Mouse (Mus musculus) spleen, postnatal 14 days (tissue): ENCODE measurements at regions not wholly inside any gene's neighbourhood (a gene's known extent, or its start where the extent isn't known, plus 50 kb on each side); places are given as distances from the start of the nearest gene placed in this dataset.

Source experiments
- DNase-seq, 2 experiments: peaks; one replicate each; pipeline ENCODE4 v3.0.0; 2021 to 2022; ENCODE audit warnings: low spot score in 2 of 2

- DNase-seq = no peak
Measured at GRCm38 (mm10) chr5:96931576-96932152, 65.8 kb upstream of the Bmp2k start.

- no peak for DNase-seq
Measured at GRCm38 (mm10) chr5:96936239-96936638, 61.2 kb upstream of the Bmp2k start.

GRCm38 (mm10) chr5:96938718-96939117, 58.8 kb upstream of the Bmp2k start:
- no peak for DNase-seq

DNA sequence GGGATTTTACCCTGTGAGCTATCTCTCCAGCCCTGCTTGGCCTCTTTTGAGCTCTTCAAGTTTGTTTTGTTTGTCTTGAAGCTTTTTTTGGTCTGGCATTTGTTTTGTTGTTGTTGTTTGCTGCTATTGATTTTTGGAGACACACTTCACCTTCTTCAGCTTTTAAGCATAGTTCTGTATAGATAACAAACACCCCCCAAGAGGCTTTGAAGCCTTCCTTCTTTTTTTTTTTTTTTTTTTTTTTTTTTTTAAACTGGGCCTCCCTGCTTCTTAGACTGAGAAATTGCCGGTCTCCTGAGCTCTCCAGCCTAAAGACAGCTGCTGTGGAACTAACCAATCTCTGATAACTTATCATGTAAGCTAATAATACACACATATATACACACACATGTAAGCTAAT, 58.2 kb upstream of the Bmp2k start:
- no peak for DNase-seq

DNA sequence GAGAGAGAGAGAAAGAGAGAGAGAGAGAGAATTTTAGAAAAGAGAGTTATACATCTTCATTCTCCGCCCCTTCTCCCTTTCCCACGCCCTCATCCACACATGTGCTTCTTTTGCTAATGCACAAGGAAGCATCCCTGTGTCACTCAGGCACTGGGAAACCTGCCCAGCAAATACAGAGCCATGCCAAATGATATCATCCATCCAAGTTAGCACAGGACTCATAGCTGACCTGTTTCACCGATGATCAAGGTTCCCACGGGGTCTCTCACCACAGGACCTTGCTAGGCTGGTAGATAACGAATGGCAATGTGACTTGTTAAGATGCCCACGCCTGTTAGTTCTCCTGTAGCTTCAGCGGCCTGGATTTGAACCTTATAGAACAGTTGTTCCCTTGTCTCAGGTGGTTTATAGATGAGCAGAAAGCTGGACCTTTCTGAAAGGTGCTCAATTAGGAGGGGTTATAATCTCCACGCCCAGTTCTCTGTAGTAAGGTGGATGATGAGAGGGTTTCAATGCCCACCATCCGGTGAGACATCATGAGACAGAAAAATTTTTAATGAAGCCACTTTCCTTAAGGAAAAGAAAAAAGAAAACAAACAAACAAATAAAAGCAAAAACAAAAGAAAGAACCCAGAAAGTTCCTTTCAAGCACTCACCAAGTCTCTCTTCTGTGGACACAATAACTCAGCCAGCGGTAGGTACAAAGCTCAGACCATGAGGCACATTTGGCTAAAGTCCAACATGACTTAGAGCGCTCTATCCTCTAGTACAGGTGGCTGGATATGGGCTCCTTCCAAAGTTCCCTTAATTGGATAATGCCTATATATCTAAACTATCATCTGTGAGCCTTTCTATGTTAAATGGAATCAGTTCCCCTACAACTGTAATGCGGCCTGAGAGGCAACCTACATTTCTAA, 57.1 kb upstream of the Bmp2k start:
- no peak for DNase-seq

GRCm38 (mm10) chr5:96941087-96941468, 56.4 kb upstream of the Bmp2k start:
- no peak for DNase-seq

DNA sequence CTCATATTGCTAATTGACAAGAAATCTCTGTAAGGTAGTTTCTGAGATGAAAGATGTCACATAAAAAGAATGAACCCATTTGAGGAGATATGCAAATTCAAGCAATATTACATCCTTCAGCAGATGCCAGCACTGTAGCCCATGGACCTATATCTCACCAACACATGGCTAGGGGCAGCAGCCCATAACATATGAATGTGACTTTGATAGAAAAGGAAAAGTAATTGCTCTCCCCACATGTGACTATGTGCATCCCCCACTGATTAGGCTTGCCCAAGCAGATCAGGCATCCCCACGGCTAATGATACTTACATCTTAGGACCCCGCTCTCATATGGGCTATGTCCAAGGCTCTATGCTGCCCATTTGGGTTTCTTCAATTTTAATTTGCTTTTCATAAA, 56.0 kb upstream of the Bmp2k start:
- DNase-seq = no peak
